Mouse (Mus musculus) T-helper 17 cell (primary cell): Measurements from ENCODE around the gene Slc43a2.

Source experiments
- in situ Hi-C, 2 experiments: fragments of 300-600 bp; cut with MboI, MseI; formaldehyde crosslinking; loops; 1 replicate in 1 of 2; 2 replicates in 1 of 2; pipeline ENCODE4 v1.15.1; 2025; ENCODE audit warnings: high pct_unique_total_duplicates in 2 of 2

Gene Slc43a2

DNA sequence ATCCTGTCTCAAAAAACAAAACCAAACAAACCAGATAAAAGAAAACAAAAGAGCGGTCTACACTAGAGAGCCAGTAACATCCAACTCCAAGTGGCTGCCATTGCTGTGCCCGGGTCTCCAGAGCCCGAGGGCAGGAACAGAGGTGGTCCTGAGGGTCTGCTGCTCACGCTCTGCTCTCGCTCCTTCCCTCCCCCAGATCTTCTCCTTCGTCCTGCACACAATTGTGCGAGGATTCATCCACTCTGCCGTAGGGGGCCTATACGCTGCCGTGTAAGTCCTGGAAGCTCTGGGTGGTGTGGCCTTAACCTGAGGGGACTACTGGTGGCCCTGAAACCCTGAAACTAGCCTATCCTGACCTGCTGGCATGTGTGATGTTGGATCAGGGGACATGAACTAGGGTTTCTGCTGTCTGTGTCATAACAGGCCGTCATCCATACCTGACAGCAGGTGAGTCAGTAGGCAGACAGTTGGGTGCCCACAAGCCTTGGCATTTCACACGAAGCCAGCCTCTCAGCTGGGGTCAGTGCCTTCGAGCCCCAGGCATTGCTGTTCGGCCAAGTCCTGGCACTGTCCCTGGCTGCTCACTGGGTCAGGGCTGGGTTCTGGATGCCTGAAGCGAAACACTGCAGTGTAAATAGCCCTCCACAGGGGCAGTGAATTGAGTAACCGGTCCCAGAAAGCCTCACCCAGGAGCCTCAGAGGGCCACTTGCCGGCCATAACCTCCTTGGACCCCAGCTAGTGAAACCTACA lies 39.1 kb downstream of the Slc43a2 start:
- in situ Hi-C loops = loop anchor here (5.0 to 25.0 kb wide), 3 partner anchors 38 to 917 kb away; partner anchors contain the start of gene Slc43a2 (in 1 of the 2)

DNA sequence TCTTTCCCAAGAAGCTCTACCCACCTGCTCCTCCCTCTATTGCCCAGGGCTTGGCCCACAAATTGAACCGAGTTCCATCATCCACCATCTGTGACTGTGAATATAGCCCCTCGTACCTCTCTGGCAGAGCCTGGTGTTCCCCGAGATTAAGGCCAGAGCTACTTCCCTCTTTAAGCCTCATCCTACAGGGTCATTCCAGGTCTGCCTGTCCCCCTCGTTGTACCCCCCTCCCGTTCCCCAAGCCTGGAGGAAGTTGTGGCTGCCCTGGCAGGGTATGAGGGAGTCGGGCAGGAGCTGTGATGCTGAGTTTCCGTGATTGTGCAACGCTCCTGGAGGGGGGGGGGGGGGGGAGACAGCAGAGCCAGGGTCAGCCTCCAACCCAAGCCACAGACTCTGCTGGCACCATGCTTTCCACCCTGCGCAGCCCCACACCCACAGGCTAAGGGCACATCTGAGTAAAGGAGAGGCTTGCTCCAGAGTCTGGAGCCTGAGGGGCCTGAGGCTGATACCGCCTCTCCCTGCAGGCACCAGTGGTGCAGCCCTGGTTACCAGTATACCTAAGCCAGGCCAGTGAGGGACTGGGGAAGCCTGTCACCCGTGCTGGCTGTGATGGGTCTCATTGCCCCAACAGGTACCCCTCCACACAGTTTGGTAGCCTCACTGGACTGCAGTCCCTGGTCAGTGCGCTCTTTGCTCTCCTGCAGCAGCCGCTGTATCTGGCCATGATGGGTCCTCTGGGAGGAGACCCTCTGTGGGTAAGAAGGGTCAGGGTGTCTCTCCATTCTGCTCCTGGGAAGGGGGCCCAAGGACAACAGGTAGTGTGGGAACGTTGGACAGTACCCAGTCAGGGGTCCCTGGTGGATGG lies 39.9 kb downstream of the Slc43a2 start:
- in situ Hi-C loops = loop anchor here (5.0 to 25.0 kb wide), 3 partner anchors 39 to 916 kb away; partner anchors contain the start of gene Slc43a2 (in 1 of the 2)

- in situ Hi-C loops = loop anchor here (5.0 to 25.0 kb wide), 3 partner anchors 40 to 915 kb away; partner anchors contain the start of gene Slc43a2 (in 1 of the 2)
These were observed 40.9 kb downstream of the Slc43a2 start for GRCm38 (mm10) chr11:75572301-75572791.

DNA sequence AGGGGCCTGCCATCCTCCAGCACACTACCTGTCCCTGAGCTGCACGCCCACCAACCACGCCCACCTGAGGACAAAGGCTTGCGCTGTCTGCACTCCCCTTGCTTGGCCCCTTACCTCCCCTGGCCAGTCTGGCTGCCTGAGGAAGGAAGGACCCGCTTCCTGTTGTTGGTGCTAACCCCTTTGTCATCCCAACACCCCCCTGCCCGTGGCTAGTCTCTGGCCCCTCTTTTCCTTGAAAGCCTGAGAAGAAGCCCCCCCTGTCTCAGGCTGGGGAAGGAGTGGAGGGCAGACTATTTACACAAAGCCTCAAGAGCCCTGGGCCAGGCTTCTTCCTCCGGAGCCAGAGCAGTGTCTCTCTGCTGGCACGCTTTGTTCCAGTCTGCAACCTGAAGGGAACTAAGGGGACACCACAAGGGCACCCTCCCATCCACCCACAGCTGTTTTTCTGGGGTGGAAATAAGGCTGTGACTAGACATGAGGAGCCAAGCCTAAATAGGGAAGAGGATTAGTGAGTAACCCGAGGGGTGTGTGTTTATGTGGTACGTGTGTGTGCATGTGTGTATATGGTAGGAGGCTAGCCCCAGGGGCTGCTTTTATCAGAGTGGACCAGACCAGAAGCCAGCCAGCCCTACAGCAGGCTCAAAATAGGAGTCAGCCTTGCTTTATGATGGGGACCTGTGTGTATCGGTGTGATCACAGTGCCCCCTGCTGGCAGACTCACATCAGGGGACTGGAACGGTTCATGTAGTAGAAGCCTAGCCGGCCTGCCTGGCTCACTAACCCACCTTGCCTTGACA lies 41.6 kb downstream of the Slc43a2 start:
- in situ Hi-C loops = loop anchor here (5.0 to 25.0 kb wide), 3 partner anchors 41 to 914 kb away; partner anchors contain the start of gene Slc43a2 (in 1 of the 2)

DNA sequence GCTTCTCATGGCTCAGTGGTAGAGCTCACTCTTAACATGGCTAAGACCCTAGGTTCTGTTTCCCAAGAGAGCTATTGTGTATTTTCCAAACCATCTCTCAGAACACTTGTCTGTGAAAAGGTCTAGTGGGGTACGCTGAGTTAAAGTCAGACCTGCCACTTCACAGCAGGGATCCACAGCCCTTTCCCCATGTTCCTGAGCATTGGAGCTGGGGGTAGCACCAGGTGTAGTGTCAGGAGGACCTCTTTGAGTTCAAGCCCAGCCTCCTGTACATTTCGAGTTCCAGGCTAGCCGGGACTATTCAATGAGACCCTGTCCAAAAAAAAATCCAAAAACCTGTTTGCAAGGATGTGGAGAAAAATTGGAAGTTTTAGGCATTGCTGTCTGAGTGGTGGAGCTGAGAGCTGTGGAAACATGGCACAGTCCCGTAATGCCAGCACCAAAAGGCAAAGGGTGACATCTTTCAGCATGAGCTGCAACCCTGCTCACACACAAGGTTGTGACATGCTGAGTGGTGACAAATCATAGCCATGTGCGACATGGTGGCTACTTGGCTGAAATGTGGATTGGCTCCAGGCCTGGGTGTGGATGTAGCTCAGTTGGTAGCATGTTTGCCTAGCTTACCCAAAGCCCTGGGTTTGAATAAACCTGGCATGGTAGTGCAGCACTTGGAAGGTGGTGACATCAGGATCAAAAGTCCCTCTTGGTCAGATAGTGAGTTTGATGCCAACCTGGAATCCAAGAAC lies 43.1 kb downstream of the Slc43a2 start:
- in situ Hi-C loops = loop anchor here (5.0 to 25.0 kb wide), 3 partner anchors 42 to 913 kb away; partner anchors contain the start of gene Slc43a2 (in 1 of the 2)

- in situ Hi-C loops = no loop called here
These were observed 44.1 kb downstream of the Slc43a2 start for GRCm38 (mm10) chr11:75575560-75576123.

GRCm38 (mm10) chr11:75578609-75579008 lies 47.1 kb downstream of the Slc43a2 start:
- in situ Hi-C loops = no loop called here

- in situ Hi-C loops = no loop called here
These were observed 50.1 kb downstream of the Slc43a2 start for GRCm38 (mm10) chr11:75581495-75582149.

DNA sequence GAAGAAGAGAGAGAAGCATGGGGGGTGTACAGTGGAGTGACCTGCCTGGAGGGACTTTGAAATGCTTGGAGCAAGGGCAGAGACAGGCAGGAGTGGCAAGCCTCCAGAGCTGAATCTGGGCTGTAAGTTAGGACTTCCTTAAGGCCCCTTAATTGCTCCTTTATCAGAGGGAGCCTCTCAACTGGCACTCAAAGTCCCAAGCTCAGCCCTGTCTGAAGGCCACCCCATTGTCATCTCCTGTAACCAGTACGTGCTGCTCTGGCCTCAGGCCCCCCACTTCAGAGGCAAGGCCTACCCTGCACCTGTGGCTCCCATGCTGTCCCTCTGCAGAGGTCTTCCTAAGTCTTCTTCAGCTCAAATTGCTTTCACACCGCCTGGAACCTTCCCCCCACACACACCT lies 52.0 kb downstream of the Slc43a2 start:
- in situ Hi-C loops = no loop called here

DNA sequence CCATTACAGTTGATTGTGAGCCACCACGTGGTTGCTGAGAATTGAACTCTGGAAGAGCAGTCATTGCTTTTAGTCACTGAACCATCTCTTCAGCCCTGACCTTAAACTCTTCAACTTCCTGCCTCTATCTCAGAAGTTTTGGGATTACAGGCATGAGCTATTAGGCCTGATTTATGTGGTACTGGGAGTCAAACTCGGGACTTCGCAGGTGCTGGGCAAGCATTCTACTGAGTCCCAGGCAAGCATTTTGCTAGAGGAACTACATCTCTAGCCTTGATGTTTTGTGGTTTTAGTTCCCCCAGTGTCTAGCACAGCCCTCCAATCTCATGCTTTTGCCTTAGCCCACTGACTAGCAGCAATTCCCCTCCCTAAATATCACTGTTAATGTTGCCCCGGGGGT lies 53.6 kb downstream of the Slc43a2 start:
- in situ Hi-C loops = no loop called here

DNA sequence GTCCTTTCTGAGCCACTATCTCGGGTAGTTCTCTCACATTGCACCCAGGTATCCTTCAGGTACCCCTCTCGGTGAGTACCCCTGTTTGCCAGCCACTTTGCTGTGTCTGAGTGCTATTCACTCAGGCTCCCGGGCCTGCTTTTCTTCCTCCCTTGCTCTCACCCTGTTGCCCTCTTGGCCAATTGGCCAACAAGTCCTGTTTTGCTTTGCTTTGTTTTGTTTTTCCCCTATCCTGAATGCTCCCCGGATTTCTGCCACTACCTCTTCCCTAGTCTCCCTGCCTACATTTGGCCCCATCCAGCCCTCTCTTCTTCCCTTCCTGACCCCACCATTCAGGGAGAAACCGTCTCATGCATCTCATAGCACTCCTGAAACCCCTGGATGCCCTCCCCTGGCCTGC lies 54.5 kb downstream of the Slc43a2 start:
- in situ Hi-C loops = no loop called here

DNA sequence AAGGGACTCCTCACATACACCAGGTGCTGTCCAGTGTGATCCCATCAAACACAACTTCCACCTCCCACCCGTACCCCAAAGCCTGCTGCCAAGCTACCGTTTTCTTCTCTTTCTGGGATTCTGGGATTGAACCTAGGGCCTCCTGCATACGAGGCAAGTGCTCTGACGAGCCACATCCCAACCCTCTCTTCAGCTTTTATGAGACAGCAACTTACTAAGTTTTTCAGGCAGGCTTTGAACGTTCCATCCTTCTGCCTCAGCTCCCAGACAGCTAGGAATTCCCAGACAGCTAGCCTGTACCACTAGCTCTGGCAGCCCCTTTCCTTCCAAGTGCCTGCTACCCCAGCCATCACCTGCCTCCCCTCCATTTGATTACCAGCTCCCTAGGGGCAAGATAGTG lies 55.5 kb downstream of the Slc43a2 start:
- in situ Hi-C loops = no loop called here

DNA sequence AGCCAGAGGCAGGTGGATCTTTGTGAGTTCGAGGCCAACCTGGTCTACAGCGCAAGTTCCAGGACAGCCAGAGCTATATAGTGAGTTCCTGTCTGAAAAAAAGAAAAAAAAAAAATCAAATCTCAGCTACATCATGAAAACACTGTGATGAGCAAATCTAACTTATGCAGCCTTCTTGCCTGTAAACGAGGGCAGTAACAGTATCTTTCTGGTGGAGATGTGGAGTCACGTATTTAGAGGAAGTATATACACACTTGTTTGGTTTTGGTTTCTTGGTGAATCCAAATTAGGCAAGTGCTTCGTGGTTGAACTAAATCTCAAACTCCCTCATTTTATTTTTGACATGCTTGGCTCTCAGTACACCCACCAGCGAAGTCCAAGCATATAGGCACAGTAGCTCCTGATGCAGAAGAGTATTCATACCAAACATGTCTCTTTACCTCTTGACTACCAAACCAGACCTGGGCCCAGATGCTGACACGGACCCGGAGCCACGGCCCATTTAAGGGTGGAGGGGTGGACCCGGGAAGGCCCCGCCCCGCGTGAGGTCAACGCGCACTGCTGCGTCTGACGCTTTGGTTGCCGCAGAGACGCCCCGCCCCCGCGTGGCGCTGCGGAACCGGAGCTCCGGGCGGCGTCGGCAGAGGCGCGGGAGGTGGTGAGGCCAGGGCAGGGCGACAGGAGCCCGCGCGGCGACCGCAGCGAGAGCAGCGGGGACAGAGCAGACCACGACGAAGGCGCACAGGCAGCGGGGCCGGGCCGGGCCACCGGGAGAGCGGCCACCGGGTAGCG lies 56.2 kb downstream of the Slc43a2 start, which contains the start of gene Pitpna:
TSS of gene Pitpna (plus strand) at position 605 of the 792 bp plus-strand sequence.
- in situ Hi-C loops = no loop called here

- in situ Hi-C loops = no loop called here
These were observed 56.9 kb downstream of the Slc43a2 start for GRCm38 (mm10) chr11:75588285-75588941.

DNA sequence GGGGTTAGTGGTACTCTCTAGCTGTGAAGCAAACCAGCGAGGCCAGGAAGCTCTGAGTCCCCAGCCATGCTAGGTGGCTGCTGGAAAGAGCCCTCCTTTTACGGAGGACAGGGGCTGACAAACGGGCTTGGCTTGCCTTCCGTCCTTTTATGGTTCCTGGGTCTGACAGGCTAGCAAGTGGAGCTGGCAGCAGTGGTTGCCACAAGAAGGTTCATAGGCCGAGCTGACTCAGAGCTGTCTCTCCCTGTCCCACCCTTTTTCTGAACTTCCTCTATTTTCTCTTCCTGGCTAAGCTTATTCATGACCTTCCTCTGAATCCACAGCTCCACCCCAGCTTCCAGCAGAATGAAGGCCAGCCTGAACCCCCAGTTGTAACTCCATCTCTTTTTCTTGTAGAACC lies 61.1 kb downstream of the Slc43a2 start:
- in situ Hi-C loops = no loop called here

DNA sequence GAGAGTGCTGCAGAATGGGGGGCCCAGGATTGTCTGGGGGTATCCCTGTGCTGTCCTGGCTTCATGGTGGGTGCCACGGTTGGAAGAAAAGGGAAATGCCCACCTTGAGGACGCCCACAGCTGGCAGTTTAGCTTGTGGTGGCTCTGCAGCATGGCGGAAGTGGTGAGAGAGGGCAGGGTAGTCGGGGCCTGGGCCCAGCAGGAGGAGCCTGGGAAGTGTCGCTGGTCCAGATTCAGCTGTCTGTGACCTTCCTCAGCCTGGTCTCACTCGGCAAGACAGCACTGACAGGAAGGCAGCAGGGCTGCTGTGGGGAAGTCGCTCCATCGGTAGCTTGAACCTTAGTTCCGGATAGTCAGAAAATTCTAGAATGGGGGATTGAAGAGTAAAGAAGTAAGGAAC lies 62.9 kb downstream of the Slc43a2 start:
- in situ Hi-C loops = no loop called here

DNA sequence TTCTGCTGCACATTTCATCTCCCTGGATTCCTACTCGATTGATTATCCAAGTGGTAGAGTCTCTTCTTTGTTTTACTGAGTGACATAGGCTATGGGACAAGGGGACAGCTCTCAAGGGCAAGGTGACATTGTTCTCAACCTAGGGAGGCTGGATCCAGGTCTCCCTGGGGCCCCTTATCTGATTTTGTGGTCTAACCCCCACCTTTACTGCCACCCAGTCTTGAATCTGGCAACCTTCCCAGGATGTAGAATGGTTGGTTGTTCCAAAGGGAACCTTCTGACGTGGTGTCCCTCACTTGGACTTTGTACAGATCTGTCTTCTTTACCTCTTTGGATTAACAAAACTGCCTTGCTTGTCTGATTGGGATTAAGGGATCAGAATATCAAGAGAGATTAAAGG lies 63.9 kb downstream of the Slc43a2 start:
- in situ Hi-C loops = no loop called here

DNA sequence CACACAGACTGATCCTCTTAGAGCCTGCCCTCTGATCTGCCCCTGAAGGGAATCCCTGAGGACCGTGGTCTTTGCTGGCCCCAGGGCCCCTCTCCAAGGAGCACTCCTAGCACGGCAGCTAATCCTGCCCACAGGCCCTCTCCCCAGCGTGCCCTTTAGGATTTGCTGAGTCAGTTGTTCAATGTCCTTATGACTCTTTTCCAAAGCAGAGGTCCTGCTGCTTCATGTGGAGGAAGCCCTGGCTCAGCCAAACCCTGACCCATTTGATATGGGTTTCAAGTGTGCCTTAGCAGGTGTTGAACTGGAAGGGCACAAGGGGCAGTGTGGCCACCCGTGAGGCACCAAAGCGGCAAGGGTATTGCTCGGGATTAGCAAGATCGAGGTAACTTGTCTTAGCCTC lies 64.3 kb downstream of the Slc43a2 start:
- in situ Hi-C loops = no loop called here
